Mouse (Mus musculus) adrenal gland, postnatal 25 days (tissue): ENCODE measurements around the gene Limd1. TPM values are rescaled to one million over a fixed set of nuclear protein-coding genes. Genes with fewer than 3 reads are reported as not detected.
A peak's percentile ranks its signal among the peaks of the same experiment; 100 is the strongest.
"Not testable (repeated sequence)": the region's sequence is repeated elsewhere in the genome, so short reads cannot be mapped to it uniquely, and the experiment has no call there.

Experiments used
- DNase-seq: peaks from one replicate; pipeline ENCODE4 v3.0.0; 2021; ENCODE audit warnings: mixed read lengths
- long read RNA-seq: library from polyadenylated mRNA; stranded (forward); transcript quantifications from one replicate; pipeline ENCODE4 v2.0.0, GENCODE M21; 2021
- total RNA-seq: library from RNA; stranded (reverse); gene quantifications from 2 replicates; pipeline ENCODE4 v1.2.3, GENCODE M21; 2021

The Limd1 gene
- 32.4 and 34.7 TPM in 2 replicates for total RNA-seq
- long read RNA-seq, full-length matches to known transcripts, result 52 of 63 reads
- long read RNA-seq, partial matches to known transcripts, result 3 of 63 reads
- long read RNA-seq, other reads (novel, unspliced or antisense), result 8 of 63 reads

DNA sequence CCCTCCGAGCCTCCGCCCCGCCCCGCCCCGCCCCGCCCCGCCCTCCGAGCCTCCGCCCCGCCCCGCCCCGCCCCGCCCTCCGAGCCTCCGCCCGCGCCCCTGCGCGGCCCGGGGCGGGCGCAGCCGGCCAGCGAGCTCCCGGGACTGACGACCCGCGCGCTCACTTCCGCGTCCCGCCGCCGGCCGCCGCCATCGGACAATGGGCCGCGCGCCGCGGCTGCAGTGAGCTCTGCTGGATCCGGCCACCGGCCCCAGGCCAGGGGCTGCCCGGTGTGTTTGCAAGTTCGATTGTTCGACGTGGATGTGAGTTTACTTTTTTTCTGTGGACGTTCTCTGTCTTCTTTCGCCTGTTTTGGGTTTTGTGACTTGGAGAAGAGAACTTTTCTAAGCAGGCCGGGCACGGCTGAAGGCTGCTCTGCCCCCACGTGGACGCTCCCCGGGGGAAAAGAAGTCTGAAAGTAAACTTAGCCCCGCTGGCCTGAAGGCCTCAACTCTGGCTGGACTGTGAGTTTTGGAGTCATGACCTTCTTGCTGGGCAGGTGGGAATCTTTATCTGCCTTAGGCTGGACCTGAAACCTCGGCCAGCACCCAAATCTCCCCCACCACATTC is at the start of gene Limd1:
Gene Limd1 (plus strand): TSS at position 121 of the 610 bp plus-strand sequence.
- DNase-seq, result peak; percentile 80

DNA sequence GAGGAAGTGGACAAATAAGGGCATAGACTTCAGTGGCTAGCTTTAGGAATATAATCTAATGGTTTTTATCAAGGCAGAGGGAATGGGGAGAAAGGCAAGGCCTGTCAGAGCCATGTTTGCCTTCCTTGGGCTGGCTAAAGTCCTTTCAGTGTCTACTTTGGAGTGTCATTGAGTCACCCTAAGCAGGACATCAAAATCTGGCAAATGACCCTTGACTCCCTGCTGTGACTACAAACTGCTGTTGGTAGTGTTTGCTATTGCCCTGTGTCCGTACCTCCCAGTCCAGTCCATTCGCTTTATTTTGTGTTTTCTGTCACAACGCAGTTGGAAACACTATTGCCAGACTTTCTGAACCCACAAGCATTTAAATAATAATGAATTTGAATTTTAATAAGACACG is 48.6 kb upstream of the Limd1 start:
- no peak for DNase-seq

DNA sequence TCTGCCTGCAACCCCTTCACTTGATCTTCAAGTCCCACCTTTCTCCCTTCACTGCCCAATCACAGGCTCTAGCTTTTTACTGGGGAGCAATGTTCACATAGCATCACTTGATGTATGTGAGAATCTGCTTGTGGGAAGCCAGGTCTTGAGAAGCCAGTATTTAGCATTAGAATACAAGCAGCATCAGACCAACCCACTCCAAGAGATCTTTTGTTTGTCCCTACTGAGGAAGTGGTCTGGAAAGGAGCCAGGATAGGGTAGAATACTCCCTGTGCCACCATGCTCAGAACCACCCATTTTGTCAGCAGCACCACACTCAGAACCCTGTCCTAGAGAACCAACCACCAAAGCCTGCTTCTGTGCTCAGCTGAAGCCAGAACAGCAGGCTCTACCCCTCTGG is 47.5 kb upstream of the Limd1 start:
- no peak for DNase-seq

- no peak for DNase-seq
These were observed 40.3 kb upstream of the Limd1 start for GRCm38 (mm10) chr9:123438223-123438622.

DNA sequence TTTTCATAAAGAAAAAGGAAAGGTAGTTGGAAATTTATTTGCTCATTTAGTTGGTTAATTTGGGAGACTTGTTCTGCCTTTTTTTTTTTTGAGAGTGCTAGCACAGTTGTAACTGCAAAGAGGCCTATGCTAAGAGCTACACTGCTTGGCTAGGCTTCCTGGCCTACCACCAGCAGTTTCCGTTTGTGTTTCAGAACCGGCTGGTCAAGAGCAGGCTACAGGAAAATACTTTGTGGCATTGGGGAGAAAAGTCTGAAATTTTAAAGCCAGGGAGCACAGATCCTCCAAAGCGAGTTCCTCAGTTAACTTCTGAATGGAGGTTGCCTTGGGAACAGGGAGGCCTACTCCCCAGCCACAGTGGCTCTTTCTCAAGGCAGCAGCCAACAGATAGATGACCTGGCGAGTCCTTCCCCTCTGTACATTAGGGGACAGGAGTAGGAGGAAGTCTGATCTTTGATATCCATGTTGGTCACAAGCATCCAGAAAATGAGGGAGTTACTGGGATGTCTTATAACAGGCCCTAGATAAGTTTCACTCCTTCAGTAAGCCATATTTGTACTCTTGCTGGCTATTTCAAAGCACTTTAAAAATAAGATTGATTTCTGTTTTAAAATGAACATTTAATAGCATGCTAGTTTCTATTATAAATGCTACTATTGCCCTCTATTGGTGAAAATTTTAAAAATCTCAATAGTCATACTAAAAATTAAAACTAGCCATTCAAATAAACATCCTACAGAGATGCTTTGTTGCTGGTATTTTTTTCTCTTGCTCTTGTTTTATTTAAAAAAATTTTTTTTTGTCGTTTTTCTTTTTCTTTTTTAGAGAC is 38.1 kb upstream of the Limd1 start:
- no peak for DNase-seq

DNA sequence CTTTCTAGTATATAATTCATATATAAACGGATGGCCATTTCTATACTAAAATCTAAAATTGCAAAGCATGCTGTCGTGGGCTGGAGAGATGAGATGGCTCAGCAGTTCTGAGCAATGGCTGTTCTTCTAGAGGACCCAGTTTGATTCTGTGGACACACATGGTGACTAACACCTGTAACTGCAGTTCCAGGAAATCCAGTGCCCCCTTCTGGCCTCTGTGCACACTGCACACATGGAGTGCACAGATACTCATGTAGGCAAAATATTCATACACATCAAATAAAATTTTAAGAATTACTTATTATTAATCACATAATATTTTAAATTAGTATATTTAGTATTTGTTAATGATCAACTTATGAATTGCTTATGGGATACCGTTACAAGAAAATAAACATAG is 31.4 kb upstream of the Limd1 start:
- DNase-seq, result not testable (repeated sequence)

GRCm38 (mm10) chr9:123448594-123448993 is 29.9 kb upstream of the Limd1 start:
- no peak for DNase-seq

- DNase-seq, result peak; percentile 47
These were observed 28.3 kb upstream of the Limd1 start for GRCm38 (mm10) chr9:123450174-123450573.

- DNase-seq, result no peak
These were observed 26.7 kb upstream of the Limd1 start for GRCm38 (mm10) chr9:123451772-123452171.

DNA sequence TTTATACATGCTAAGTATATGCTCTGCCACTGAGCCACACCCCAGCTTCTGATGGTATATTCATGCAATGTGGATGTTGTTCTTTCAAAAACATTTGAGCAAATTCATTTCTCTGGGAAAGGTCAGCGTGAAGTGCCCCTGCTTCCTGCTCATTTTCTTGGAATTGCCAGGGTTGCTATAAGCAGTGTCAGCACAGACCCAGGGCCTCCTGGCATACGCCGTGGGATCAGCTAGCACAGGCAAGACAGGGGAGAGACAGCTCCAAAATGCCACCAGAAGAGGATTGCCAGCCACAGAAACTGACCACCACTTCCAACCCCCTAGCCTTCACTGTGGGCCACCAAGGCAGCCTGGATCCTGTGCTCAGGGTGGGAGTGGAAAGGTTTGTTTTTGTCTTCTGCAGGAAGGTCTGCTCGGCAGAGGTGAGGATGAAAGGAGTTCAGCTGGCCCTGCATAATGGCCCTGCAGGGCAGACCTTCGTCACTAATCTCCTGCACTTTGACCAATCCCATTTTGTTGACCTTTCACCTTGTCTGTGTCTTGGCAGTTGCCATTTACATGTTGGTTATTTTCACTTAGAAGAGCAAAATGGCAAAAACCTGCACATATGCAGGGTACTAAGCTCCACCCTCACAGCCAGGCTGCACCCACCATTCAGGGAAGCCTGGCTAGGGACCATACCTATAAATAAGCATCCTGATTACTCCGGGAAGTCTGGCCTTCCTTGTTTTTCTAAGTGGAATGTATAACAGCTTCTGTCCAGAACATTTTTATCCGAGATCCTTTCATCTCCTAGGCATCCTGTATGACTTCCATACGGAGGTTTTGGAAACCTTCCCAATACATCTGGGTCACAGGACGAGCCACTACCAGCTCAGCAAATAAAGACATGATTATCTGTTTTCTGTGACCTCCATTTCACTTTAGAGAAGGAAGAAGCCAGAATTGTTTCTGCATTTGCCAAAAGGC is 21.6 kb upstream of the Limd1 start:
- DNase-seq, result no peak

GRCm38 (mm10) chr9:123457603-123458002 is 20.9 kb upstream of the Limd1 start:
- DNase-seq, result peak; percentile 24

DNA sequence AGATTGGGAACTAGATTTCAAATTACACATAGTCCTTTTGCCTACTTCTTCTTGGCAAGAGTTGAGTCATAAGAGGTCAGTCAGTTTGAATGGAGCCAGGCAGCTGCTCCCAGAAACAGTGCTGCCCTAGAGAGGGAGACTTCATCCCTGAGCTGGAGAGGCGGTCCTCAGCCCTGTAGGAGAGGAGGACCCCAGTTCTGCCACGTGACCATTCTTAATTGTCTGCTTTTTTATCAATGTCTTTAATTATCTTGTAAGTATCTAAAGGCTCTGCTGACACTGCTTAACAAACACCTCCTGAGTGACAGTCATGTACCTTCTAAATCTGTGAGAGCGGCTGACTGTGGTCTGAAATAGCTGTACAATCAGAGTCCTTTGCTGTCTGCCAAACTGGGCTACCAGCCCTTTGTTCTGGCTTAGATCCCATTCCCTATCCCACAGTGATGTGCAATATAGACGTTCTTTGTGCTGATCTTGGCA is 11.3 kb upstream of the Limd1 start:
- no peak for DNase-seq

DNA sequence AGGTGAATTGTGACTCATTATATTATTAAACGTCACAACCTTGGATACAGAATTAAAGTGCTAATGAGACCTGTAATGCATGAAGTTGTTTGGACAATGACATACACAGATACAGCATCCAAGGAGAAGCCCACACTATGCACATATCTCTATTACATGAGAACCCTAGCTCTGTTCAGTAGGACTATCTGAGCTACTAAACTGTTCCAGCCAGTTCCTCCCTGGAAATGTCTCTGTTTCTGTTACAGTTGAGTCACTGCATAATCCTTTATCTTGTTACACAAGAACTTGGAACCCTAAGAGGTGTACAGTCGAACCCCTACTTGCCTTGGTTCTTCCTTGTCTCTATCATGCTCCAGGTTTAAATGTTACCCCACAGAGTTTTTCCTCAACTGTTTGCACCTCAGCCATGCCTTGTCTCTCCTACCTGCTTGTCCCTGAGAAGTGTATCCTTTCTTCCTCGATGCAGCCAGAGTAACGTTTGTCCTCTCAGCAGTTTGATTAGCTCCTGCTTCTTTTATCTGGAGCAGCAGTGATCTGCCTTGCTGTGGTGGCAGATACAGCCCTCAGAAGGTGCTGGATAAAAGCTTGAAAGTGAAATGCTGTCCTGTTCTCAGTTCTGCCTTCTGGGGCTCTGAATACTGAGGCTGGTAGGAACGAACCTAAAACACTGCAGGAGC is 10.0 kb upstream of the Limd1 start:
- no peak for DNase-seq

DNA sequence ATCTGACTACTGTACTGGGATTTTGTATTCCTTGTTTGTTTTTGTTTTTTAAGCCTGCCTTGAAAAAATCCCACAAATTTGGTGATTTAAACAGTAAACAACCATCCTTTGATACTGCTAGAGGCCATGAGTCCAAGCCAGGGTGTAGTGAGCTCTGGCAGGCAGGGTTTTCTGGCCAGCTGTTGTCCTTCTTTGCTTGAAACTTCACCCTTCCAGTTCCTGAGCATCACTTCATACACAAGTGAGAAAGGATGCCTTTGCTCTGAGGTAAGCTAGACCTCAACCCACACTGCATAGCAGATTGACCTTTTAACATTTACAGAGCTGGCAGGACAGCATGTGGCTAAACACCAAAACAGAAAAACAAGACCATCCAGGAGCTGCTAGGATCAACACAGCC is 9.4 kb upstream of the Limd1 start:
- DNase-seq, result no peak

DNA sequence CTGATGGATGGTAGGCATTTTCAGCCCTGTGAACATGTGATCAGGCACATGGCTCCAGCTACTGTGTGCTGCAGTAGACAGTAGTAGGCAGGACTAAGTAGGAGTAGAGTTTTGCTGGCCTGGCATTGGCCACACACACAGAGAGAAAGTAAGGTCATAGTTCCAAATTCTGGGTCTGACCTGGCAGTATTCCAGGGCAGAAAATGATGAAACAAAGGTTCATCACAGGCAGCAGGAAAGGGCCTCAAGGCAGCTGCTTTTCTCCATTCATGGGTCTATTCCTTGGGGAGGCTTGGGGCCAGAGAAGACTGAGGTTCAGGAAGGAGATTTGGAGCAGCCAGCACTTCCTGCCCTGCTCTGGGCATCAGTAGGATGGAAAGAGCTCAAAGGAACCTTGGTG is 5.1 kb upstream of the Limd1 start:
- no peak for DNase-seq

- DNase-seq, result no peak
These were observed 2.9 kb upstream of the Limd1 start for GRCm38 (mm10) chr9:123475569-123475968.

DNA sequence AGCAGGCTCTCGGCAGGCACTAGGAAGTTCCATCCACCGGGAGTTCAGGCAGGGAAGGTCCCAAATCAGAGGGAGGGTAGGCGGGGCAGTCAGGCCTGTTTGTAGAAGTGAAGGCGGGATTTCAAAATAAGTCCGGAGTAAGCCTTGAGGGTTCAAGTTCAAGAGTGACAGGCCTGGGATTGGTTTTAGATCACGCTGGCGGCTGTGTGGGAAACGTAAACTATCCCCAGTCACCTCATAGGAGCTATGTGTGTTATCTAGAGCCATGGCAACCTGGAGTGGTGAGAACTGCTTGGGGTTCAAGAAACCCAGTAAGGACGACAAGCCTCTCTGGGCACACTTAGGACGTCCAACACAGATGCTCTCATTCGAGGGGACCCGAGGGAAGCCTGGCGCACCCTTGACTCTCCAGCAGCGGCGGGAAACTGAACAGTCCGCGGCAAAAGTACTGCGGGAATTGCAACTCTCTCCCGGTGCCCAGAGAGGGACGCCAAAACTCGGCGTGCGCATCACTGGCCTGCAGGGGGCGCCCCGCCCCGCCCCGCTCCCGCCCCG is 398 bp upstream of the Limd1 start:
- DNase-seq, result peak; percentile 23

DNA sequence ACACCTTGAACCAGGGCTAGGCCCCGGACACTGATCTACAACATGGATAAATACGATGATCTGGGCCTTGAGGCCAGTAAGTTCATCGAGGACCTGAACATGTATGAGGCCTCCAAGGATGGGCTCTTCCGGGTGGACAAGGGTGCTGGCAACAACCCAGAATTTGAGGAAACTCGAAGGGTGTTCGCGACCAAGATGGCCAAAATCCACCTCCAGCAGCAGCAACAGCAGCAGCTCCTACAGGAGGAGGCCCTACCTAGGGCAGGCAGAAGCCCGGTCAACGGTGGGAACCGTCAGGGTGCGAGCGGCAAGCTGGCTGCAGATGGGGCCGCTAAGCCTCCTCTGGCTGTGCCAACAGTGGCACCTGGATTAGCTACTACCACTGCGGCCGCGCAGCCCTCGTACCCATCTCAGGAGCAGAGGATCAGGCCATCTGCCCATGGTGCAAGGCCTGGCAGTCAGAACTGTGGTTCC is 727 bp downstream of the Limd1 start:
- peak; percentile 20 for DNase-seq

DNA sequence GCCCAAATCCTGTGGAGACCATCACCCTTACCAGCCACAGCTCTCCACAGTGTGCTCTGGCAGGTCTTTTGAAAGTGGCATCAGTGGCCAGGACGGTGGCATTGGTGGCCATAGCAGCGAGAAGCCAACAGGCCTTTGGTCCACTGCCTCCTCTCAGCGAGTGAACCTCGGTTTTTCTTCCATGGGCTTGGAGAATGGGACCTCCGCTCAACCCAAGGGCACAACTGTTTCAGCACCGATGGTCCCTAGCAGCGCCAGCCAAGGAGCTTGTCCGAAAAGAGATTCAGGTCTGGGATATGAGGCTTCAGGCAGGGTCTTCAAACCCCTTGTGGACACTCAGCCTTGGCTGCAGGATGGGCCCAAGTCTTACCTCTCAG is 1.4 kb downstream of the Limd1 start:
- no peak for DNase-seq

GRCm38 (mm10) chr9:123480253-123480921 is 1.9 kb downstream of the Limd1 start:
- DNase-seq, result no peak

DNA sequence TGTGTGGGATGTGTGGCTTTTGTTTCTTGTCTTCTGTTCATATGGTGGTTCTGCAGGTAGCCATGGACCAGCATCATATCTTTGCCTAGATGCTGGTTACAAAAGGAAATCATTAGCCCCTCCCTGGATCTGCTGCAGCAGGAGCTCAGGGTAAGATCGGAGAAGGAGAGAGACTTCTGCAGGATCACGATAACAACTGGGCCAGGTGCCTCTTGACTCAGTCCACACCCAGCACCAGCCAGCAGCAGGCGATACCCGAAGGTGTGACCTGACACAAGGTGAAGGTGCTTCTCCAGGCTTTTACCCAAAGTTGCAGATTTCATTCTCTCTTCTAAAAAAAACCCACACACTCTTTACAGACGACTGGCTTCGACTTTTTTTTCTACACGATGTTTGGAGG is 2.6 kb downstream of the Limd1 start:
- no peak for DNase-seq
